Mouse (Mus musculus) monocyte, adult 2 months (primary cell): ENCODE measurements around the gene Phyhd1.

ENCODE experiments used
- DNase-seq, 2 experiments: peaks; one replicate each; pipeline ENCODE4 v3.0.0; 2022; ENCODE audit warnings: low spot score in 2 of 2, low read depth in 1 of 2

The Phyhd1 gene

GRCm38 (mm10) chr2:30255631-30256395, 10.2 kb upstream of the Phyhd1 start:
- no peak for DNase-seq

- no peak for DNase-seq
Observed at GRCm38 (mm10) chr2:30256616-30257350, 9.2 kb upstream of the Phyhd1 start.

- no peak for DNase-seq
Observed at GRCm38 (mm10) chr2:30257699-30258460, 8.1 kb upstream of the Phyhd1 start.

- DNase-seq = no peak
Observed at GRCm38 (mm10) chr2:30258600-30258999, 7.4 kb upstream of the Phyhd1 start.

GRCm38 (mm10) chr2:30259131-30260064, 6.6 kb upstream of the Phyhd1 start:
- DNase-seq = no peak

- DNase-seq = no peak
Observed at GRCm38 (mm10) chr2:30261064-30261736, 4.8 kb upstream of the Phyhd1 start.

GRCm38 (mm10) chr2:30261921-30262839, 3.8 kb upstream of the Phyhd1 start:
- DNase-seq = no peak

- DNase-seq = no peak
Observed at GRCm38 (mm10) chr2:30262840-30263441, 3.1 kb upstream of the Phyhd1 start.

GRCm38 (mm10) chr2:30263811-30264210, 2.2 kb upstream of the Phyhd1 start:
- DNase-seq = no peak

- no peak for DNase-seq
Observed at GRCm38 (mm10) chr2:30264671-30265519, 1.1 kb upstream of the Phyhd1 start.

GRCm38 (mm10) chr2:30266392-30266941, 464 bp downstream of the Phyhd1 start:
- no peak for DNase-seq

GRCm38 (mm10) chr2:30267466-30267865, 1.5 kb downstream of the Phyhd1 start:
- no peak for DNase-seq

- DNase-seq = no peak
Observed at GRCm38 (mm10) chr2:30268371-30268770, 2.4 kb downstream of the Phyhd1 start.

GRCm38 (mm10) chr2:30269241-30269990, 3.4 kb downstream of the Phyhd1 start:
- DNase-seq = no peak

- peak; percentile 37 to 39 for DNase-seq
Observed at GRCm38 (mm10) chr2:30270134-30270533, 4.1 kb downstream of the Phyhd1 start.

- DNase-seq = no peak
Observed at GRCm38 (mm10) chr2:30280743-30281142, 14.7 kb downstream of the Phyhd1 start, which contains the start of gene Gm28038. Gm28038 (plus strand) TSS chr2:30281043.

- no peak for DNase-seq
Observed at GRCm38 (mm10) chr2:30281651-30282050, 15.6 kb downstream of the Phyhd1 start.
